Mouse (Mus musculus) E14TG2a.4 (cell line): ENCODE results near the gene Bmx.

ENCODE experiments used
- CTCF ChIP-seq: conservative IDR thresholded peaks from 2 replicates; pipeline ENCODE4 v1.5.1; 2014; ENCODE audit warnings: low read length
- NANOG ChIP-seq: IDR thresholded peaks from 2 replicates; pipeline ENCODE4 v1.6.1; 2014; ENCODE audit warnings: borderline replicate concordance, low read length, mixed read lengths

DNA sequence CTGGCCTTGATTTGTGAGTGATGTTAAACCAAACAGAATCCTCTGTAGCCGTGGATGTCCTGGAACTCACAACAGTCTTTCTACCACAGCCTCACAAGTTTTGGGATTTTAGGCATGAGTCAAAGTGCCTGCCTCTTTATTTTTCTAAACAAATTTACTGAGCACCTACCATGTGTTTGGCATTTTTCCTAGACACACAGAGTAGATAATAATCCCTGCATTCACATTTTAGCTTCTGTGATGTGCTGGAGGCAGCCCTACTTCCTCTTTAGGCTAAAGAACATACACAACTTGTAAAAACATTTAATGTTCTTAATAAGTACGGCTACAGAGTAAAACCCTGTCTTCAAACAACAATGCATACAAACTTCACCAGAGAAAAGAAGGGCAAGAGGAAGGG is 87.0 kb downstream of the Bmx start:
- no peak for TF ChIP-seq NANOG
- no peak for TF ChIP-seq CTCF
